8 mouse cellular contexts compared by ENCODE assay signal in genomic region chr19:41481030-41481886, GRCm38 (mm10). TPM values are rescaled to one million over a fixed set of nuclear protein-coding genes. Genes with fewer than 3 reads are reported as not detected.
DNase-seq lines count a peak whose midpoint lies in the region; ATAC-seq and TF ChIP-seq lines count a peak whose summit lies in the region.

No protein-coding gene starts in this region.

- H3K4me1 ChIP-seq in testis, adult 2 months (ENCODE audit: control insufficient read depth, insufficient read depth, low read length), result peaks cover 7% of the 10 kb centered on the region
- H3K4me1 ChIP-seq in cerebellum, adult 2 months (ENCODE audit: control insufficient read depth, insufficient read depth, low read length), result peaks cover 5% of the 10 kb centered on the region; the same call in 1 of the 2 replicates
- H3K4me1 ChIP-seq in forebrain, embryonic 16.5 days (replicated peaks; ENCODE audit: control insufficient read depth, insufficient read depth, low read length), result peaks cover 14% of the 10 kb centered on the region
- H3K4me1 ChIP-seq in intestine, embryonic 15.5 days (replicated peaks), result peaks cover 7% of the 10 kb centered on the region; the same call in 1 of the 2 replicates

- no peak overlapping the region for H3K27ac ChIP-seq in testis, adult 2 months (ENCODE audit: control insufficient read depth, insufficient read depth, low read depth, low read length)
- no peak overlapping the region for H3K27ac ChIP-seq in cerebellum, adult 2 months (ENCODE audit: insufficient read depth, low read length)
- H3K27ac ChIP-seq in forebrain, embryonic 16.5 days (ENCODE audit: low read length), result no peak overlapping the region
- peak overlapping the region; percentile 100; the same call in 1 of the 2 replicates for H3K27ac ChIP-seq in intestine, embryonic 15.5 days

- H3K9ac ChIP-seq in forebrain, embryonic 16.5 days (replicated peaks; ENCODE audit: low read depth, low read length), result no peak overlapping the region
- H3K9ac ChIP-seq in intestine, embryonic 15.5 days, result no peak overlapping the region

- peak overlapping the region; percentile 28; the same call in 1 of the 2 replicates for H3K4me2 ChIP-seq in forebrain, embryonic 16.5 days (ENCODE audit: low read length)
- peak overlapping the region; percentile 66 for H3K4me2 ChIP-seq in intestine, embryonic 15.5 days (replicated peaks)
- H3K4me2 ChIP-seq in myocyte (ENCODE audit: low read depth), result peak overlapping the region; percentile 88

- H3ac ChIP-seq in myocyte (ENCODE audit: control insufficient read depth, insufficient read length), result no peak overlapping the region

- no peaks in the 10 kb centered on the region for H3K27me3 ChIP-seq in testis, adult 2 months (ENCODE audit: control insufficient read depth, insufficient read depth, low read length)
- H3K27me3 ChIP-seq in cerebellum, adult 2 months (ENCODE audit: control insufficient read depth, insufficient read depth, low read length), result no peaks in the 10 kb centered on the region
- H3K27me3 ChIP-seq in forebrain, embryonic 16.5 days (replicated peaks; ENCODE audit: control insufficient read depth, insufficient read depth, low read length), result no peaks in the 10 kb centered on the region; the same call in 1 of the 2 replicates
- H3K27me3 ChIP-seq in intestine, embryonic 15.5 days (replicated peaks), result no peaks in the 10 kb centered on the region
- no peaks in the 10 kb centered on the region for H3K27me3 ChIP-seq in myocyte (ENCODE audit: control insufficient read depth, insufficient read depth, insufficient read length)

- TF ChIP-seq CTCF in testis, adult 2 months (IDR thresholded peaks at IDR 0.05; ENCODE audit: control insufficient read depth, insufficient read depth, insufficient replicate concordance, low read depth, low read length), result peak; percentile 33; the same call in 1 of the 2 replicates
- TF ChIP-seq CTCF in cerebellum, adult 2 months (IDR thresholded peaks at IDR 0.05; ENCODE audit: borderline replicate concordance, insufficient read depth, low read depth, low read length), result peak; percentile 56; the same call in 1 of the 2 replicates

- no peaks in the 10 kb centered on the region for H3K9me3 ChIP-seq in forebrain, embryonic 16.5 days (ENCODE audit: control insufficient read depth, low read length)
- no peaks in the 10 kb centered on the region for H3K9me3 ChIP-seq in intestine, embryonic 15.5 days

- peaks cover 30% of the 10 kb centered on the region for H3K79me2 ChIP-seq in myocyte (ENCODE audit: control insufficient read depth, insufficient read depth)

- DNase-seq in testis, postnatal 10 days (ENCODE audit: low spot score), result no peak
- peak; percentile 48 to 51 for DNase-seq in cerebellum, adult 2 months
- peak; percentile 39 for DNase-seq in liver
- DNase-seq in thymus, adult 18-20 months, result peak; percentile 9 to 24

- no peak for TF ChIP-seq POLR2A in testis, adult 2 months (IDR thresholded peaks at IDR 0.05; ENCODE audit: control insufficient read depth, low read depth, low read length)
- no peak for TF ChIP-seq POLR2A in cerebellum, adult 2 months (IDR thresholded peaks at IDR 0.05; ENCODE audit: borderline replicate concordance, insufficient read depth, low read length)
- TF ChIP-seq POLR2A in myocyte (IDR thresholded peaks at IDR 0.05; ENCODE audit: insufficient read length, low read depth), result no peak

- ATAC-seq in forebrain, embryonic 16.5 days, result no peak
- no peak for ATAC-seq in intestine, embryonic 15.5 days

- H3K36me3 ChIP-seq in testis, adult 2 months (ENCODE audit: control insufficient read depth, insufficient read depth, low read length), result no peaks in the 10 kb centered on the region
- no peaks in the 10 kb centered on the region for H3K36me3 ChIP-seq in forebrain, embryonic 16.5 days (ENCODE audit: control insufficient read depth, insufficient read depth)
- no peaks in the 10 kb centered on the region for H3K36me3 ChIP-seq in intestine, embryonic 15.5 days
- no peaks in the 10 kb centered on the region for H3K36me3 ChIP-seq in myocyte (ENCODE audit: control insufficient read depth, insufficient read depth)

- H3K4me3 ChIP-seq in testis, adult 2 months (ENCODE audit: control insufficient read depth, low read depth, low read length), result peak overlapping the region; percentile 53
- H3K4me3 ChIP-seq in cerebellum, adult 2 months (replicated peaks; ENCODE audit: insufficient read depth, low read depth, low read length), result peak overlapping the region; percentile 70
- H3K4me3 ChIP-seq in forebrain, embryonic 16.5 days (replicated peaks; ENCODE audit: low read length), result no peak overlapping the region
- H3K4me3 ChIP-seq in intestine, embryonic 15.5 days (replicated peaks), result peak overlapping the region; percentile 21
- H3K4me3 ChIP-seq in myocyte, result peak overlapping the region; percentile 77

- WGBS in cerebellum, adult 2 months, result 7% methylated on average over 15 of the region's 15 CpGs
- WGBS in forebrain, embryonic 16.5 days, result 8% methylated on average over 15 of the region's 15 CpGs
- WGBS in intestine, embryonic 15.5 days, result 12% methylated on average over 15 of the region's 15 CpGs

TF ChIP-seq in myocyte, 11 proteins besides CTCF, POLR2A, EP300 and RAD21:
- TF ChIP-seq REST (IDR thresholded peaks at IDR 0.05; ENCODE audit: insufficient read depth, insufficient read length), result no peak
- no peak for TF ChIP-seq CEBPB (IDR thresholded peaks at IDR 0.05; ENCODE audit: insufficient read depth, poor library complexity, severe bottlenecking)
- TF ChIP-seq TCF12 (IDR thresholded peaks at IDR 0.05; ENCODE audit: insufficient read depth, poor library complexity, severe bottlenecking), result no peak
- TF ChIP-seq MYOG (IDR thresholded peaks at IDR 0.05; ENCODE audit: control insufficient read depth in 1 of 3, insufficient read depth in 1 of 3, insufficient read length in 2 of 3, low read depth in 2 of 3), result no peak
- TF ChIP-seq MYOD1 (IDR thresholded peaks at IDR 0.05; ENCODE audit: control insufficient read depth in 1 of 3, insufficient read length in 2 of 3, low read depth in 2 of 3), result no peak
- no peak for TF ChIP-seq TCF3 (IDR thresholded peaks at IDR 0.05; ENCODE audit: insufficient read length, low read depth)
- no peak for TF ChIP-seq POLR2AphosphoS2 (IDR thresholded peaks at IDR 0.05; ENCODE audit: insufficient read length, low read depth)
- TF ChIP-seq MAX (IDR thresholded peaks at IDR 0.05; ENCODE audit: low read depth), result no peak
- no peak for TF ChIP-seq USF1 (IDR thresholded peaks at IDR 0.05; ENCODE audit: low read depth)
- TF ChIP-seq SRF (IDR thresholded peaks at IDR 0.05; ENCODE audit: control insufficient read depth, insufficient read length, low read depth), result no peak
- TF ChIP-seq E2F4 (IDR thresholded peaks at IDR 0.05; ENCODE audit: insufficient read depth), result no peak
TF ChIP-seq in myocyte: peak in this region for 0.

RNA-seq across cellular contexts. Expression of gene Lcor, which starts 1.2 kb away (rescaled TPM):
- 1.1 and 1.2 TPM in 2 replicates for polyA plus RNA-seq in testis, adult 2 months (2012; rRNA removed)
- polyA plus RNA-seq in cerebellum, adult 2 months (2012; rRNA removed), result 4.2 and 4.6 TPM in 2 replicates
- 20.1 and 21.8 TPM in 2 replicates for polyA plus RNA-seq in forebrain, embryonic 16.5 days (2015; fragmentation: Nextera tagmentation; extraction: Ambion mirVana)
- polyA plus RNA-seq in intestine, embryonic 15.5 days (2015; fragmentation: Nextera tagmentation; extraction: Ambion mirVana), result 27.3 and 30.3 TPM in 2 replicates
- 1.1 TPM for polyA plus RNA-seq in myocyte (2012; fragmentation: generic; extraction: Trizol)

Comparison
In these comparisons a context has a peak if more than half of its experiments do, and no peak if none do; other contexts are left out.
1. H3K4me2 ChIP-seq: peak in every context shown above with its lines; median percentile 88 in myocyte; 66 in intestine, embryonic 15.5 days; 28 in forebrain, embryonic 16.5 days.